Mouse (Mus musculus) embryonic facial prominence, embryonic 13.5 days (tissue): Measurements from ENCODE around the gene Nrbf2. TPM values are rescaled to one million over a fixed set of nuclear protein-coding genes. Genes with fewer than 3 reads are reported as not detected.

Source experiments
- ATAC-seq: fragments of 200-750 bp; cut with Nextera tagmentation; 2 replicates; pipeline ENCODE4 v1.8.0; 2017; ENCODE audit warnings: low read depth; ENCODE audit not compliant: insufficient number of reproducible peaks, insufficient read depth, low FRiP score, low TSS enrichment
- H3K27ac ChIP-seq: fragments of 300-500 bp; sonication (generic); 2 replicates; pipeline ENCODE4 v1.5.1; 2015; ENCODE audit warnings: moderate library complexity, mild to moderate bottlenecking, inconsistent platforms
- H3K27me3 ChIP-seq: fragments of 300-500 bp; sonication (generic); 2 replicates; pipeline ENCODE4 v1.6.1; 2015; ENCODE audit warnings: mild to moderate bottlenecking, inconsistent platforms
- H3K36me3 ChIP-seq: fragments of 300-500 bp; sonication (generic); 2 replicates; pipeline ENCODE4 v1.6.1; 2015; ENCODE audit warnings: mild to moderate bottlenecking, inconsistent platforms
- H3K4me1 ChIP-seq: fragments of 300-500 bp; sonication (generic); 2 replicates; pipeline ENCODE4 v1.6.1; 2015; ENCODE audit warnings: inconsistent platforms
- H3K4me2 ChIP-seq: fragments of 300-500 bp; sonication (generic); 2 replicates; pipeline ENCODE4 v1.6.1; 2015; ENCODE audit warnings: moderate library complexity, mild to moderate bottlenecking, inconsistent platforms
- H3K4me3 ChIP-seq: fragments of 300-500 bp; sonication (generic); 2 replicates; pipeline ENCODE4 v1.5.1; 2015; ENCODE audit warnings: mild to moderate bottlenecking, inconsistent platforms
- H3K9ac ChIP-seq: fragments of 300-500 bp; sonication (generic); 2 replicates; pipeline ENCODE4 v1.6.1; 2015; ENCODE audit warnings: mild to moderate bottlenecking, inconsistent platforms
- H3K9me3 ChIP-seq: fragments of 300-500 bp; sonication (generic); 2 replicates; pipeline ENCODE4 v1.6.1; 2016; ENCODE audit warnings: inconsistent platforms
- WGBS: fragments of 180-500 bp; shearing (Covaris S2); methylation state at CpG from one replicate; pipeline ENCODE4 v1.1.7; 2015; ENCODE audit warnings: mixed read lengths; 5-methylcytosine and 5-hydroxymethylcytosine counted together
- polyA plus RNA-seq: library from polyadenylated mRNA; unstranded; fragments of >200 nt; fragmentation: Nextera tagmentation; extraction: Ambion mirVana; gene quantifications from 2 replicates; pipeline ENCODE4 v1.2.1, GENCODE M21; 2015

Nrbf2 gene
- polyA plus RNA-seq, 1 experiment from 2014 or later: 38.9 TPM

GRCm38 (mm10) chr10:67290622-67291021 is 5.5 kb upstream of the Nrbf2 start:
- WGBS: 65% methylated on average over 4 of the region's 4 CpGs
- Histone ChIP-seq H3K27ac (no peak overlapping the region), H3K9me3 (no peaks in the 10 kb centered on the region), H3K4me1 (no peaks in the 10 kb centered on the region), H3K36me3 (no peaks in the 10 kb centered on the region), H3K4me3 (no peak overlapping the region), H3K27me3 (no peaks in the 10 kb centered on the region), H3K4me2 (no peak overlapping the region), H3K9ac (no peak overlapping the region)
- ATAC-seq: no peak

DNA sequence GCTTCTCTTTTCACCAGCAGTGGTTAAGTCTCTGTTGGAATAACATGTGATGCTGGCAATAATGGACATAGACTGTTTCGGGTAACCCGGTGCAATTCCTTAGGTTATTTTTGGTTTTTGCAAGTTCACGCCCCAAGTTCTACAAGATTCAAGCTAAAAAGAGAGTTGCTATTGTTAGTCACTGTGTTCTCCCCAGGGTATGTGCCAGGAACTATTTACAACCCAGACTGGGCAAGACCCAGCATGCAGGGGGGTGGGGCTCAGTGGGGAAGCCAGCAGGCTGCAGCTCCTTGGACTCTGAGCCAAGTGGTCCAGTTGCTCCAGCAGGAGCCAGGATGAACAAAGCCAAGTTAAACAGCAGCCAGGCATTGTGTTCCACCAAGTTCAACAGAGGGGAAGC is 2.8 kb upstream of the Nrbf2 start:
- Histone ChIP-seq H3K9me3 (no peaks in the 10 kb centered on the region), H3K27ac (no peak overlapping the region), H3K27me3 (no peaks in the 10 kb centered on the region), H3K36me3 (no peaks in the 10 kb centered on the region), H3K4me2 (no peak overlapping the region), H3K4me1 (peaks cover 12% of the 10 kb centered on the region), H3K9ac (no peak overlapping the region), H3K4me3 (no peak overlapping the region)
- 63% methylated on average over 3 of the region's 3 CpGs for WGBS
- ATAC-seq: no peak

DNA sequence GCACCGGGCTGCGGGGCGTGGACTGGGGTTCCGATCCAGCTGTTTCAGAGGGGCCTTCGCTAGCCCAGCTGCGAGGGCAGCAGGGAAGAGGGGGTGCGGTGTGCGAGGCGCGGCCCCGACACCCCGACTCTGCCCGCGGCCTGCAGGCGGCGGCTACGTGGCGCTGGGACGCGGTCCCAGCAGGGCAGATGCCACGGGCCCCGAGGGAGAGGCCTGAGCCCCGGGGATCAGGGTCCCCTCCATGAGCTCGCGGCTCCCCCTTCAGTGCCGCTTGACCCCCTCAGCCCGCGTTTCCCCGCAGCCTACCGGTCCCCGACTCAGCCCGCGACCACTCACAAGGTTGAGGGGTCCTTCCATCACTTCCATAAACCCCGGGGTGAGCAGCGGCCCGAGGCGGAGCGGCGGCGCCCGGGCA is 337 bp downstream of the Nrbf2 start:
- H3K4me2 ChIP-seq: peak overlapping the region; percentile 82
- under 1% methylated on average over 26 of the region's 41 CpGs for WGBS
- no peaks in the 10 kb centered on the region for H3K27me3 ChIP-seq
- H3K36me3 ChIP-seq: no peaks in the 10 kb centered on the region
- H3K27ac ChIP-seq: peak overlapping the region; percentile 51
- no peaks in the 10 kb centered on the region for H3K9me3 ChIP-seq
- ATAC-seq: peak; percentile 21; the same call in 1 of the 2 replicates
- peak overlapping the region; percentile 97 for H3K4me3 ChIP-seq
- H3K4me1 ChIP-seq: peaks cover 12% of the 10 kb centered on the region
- peak overlapping the region; percentile 93 for H3K9ac ChIP-seq

- H3K9ac ChIP-seq: peak overlapping the region; percentile 93
- peak overlapping the region; percentile 97 for H3K4me3 ChIP-seq
- H3K4me2 ChIP-seq: peak overlapping the region; percentile 82
- ATAC-seq: no peak
- no peaks in the 10 kb centered on the region for H3K9me3 ChIP-seq
- peak overlapping the region; percentile 51 for H3K27ac ChIP-seq
- no peaks in the 10 kb centered on the region for H3K27me3 ChIP-seq
- no peaks in the 10 kb centered on the region for H3K36me3 ChIP-seq
- H3K4me1 ChIP-seq: peaks cover 12% of the 10 kb centered on the region
- WGBS: 4% methylated on average over 10 of the region's 10 CpGs
Measured at GRCm38 (mm10) chr10:67284311-67284710, 794 bp downstream of the Nrbf2 start.

DNA sequence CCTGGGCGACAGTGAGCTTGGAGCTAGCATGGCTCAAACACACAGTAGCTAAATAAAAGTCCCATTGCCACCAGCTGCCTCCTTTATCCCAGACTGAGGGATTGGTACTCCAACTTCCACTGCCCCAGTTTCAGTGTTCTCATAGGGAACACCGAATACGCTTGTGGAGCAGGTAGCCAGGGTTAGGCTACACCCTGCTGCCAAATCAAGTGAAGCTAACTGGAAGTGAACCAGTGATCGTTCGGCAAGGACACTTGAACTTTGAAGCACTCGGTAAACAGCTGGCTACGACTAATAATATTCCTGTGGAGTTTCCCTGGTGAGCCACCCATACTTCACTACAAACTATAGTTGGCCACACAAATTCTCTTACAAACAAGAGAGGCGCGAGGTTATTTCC is 1.6 kb downstream of the Nrbf2 start:
- no peak for ATAC-seq
- Histone ChIP-seq H3K4me3 (peak overlapping the region; percentile 97), H3K36me3 (no peaks in the 10 kb centered on the region), H3K9ac (peak overlapping the region; percentile 93), H3K4me1 (peaks cover 12% of the 10 kb centered on the region), H3K27ac (no peak overlapping the region), H3K4me2 (peak overlapping the region; percentile 82), H3K9me3 (no peaks in the 10 kb centered on the region), H3K27me3 (no peaks in the 10 kb centered on the region)
- WGBS: 90% methylated on average over 9 of the region's 9 CpGs

GRCm38 (mm10) chr10:67282531-67282930 is 2.6 kb downstream of the Nrbf2 start:
- H3K36me3 ChIP-seq: no peaks in the 10 kb centered on the region
- peaks cover 12% of the 10 kb centered on the region for H3K4me1 ChIP-seq
- H3K4me3 ChIP-seq: no peak overlapping the region
- H3K27ac ChIP-seq: no peak overlapping the region
- H3K9ac ChIP-seq: no peak overlapping the region
- no peaks in the 10 kb centered on the region for H3K27me3 ChIP-seq
- no peak overlapping the region for H3K4me2 ChIP-seq
- 68% methylated on average over 2 of the region's 2 CpGs for WGBS
- ATAC-seq: no peak
- no peaks in the 10 kb centered on the region for H3K9me3 ChIP-seq

GRCm38 (mm10) chr10:67281852-67282251 is 3.3 kb downstream of the Nrbf2 start:
- H3K4me1 ChIP-seq: peaks cover 12% of the 10 kb centered on the region
- no peak overlapping the region for H3K4me2 ChIP-seq
- H3K27me3 ChIP-seq: no peaks in the 10 kb centered on the region
- H3K9me3 ChIP-seq: no peaks in the 10 kb centered on the region
- no peaks in the 10 kb centered on the region for H3K36me3 ChIP-seq
- no peak overlapping the region for H3K27ac ChIP-seq
- no peak overlapping the region for H3K9ac ChIP-seq
- ATAC-seq: no peak
- 79% methylated on average over 8 of the region's 8 CpGs for WGBS
- no peak overlapping the region for H3K4me3 ChIP-seq

DNA sequence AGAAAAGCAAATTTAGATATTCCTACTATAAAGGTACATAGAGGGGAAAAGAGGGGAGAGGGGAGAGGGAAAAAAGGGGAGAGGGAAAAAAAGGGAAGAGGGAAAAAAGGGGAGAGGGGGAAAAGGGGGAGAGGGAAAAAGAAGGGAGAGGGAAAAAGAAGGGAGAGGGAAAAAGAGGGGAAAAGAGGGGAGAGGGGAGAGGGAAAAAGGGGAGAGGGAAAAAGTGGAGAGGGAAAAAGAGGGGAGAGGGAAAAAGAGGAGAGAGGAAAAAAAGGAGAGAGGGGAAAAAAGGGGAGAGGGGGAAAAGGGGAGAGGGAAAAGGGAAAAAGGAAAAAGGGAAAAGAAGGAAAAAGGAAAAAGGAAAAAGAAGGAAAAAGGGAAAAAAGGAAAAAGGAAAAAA is 9.2 kb downstream of the Nrbf2 start:
- no peak overlapping the region for H3K27ac ChIP-seq
- no peaks in the 10 kb centered on the region for H3K27me3 ChIP-seq
- no peaks in the 10 kb centered on the region for H3K4me1 ChIP-seq
- no peaks in the 10 kb centered on the region for H3K9me3 ChIP-seq
- no peak overlapping the region for H3K4me3 ChIP-seq
- H3K4me2 ChIP-seq: no peak overlapping the region
- H3K36me3 ChIP-seq: peaks cover 30% of the 10 kb centered on the region
- ATAC-seq: no peak
- no peak overlapping the region for H3K9ac ChIP-seq

- Histone ChIP-seq H3K4me1 (no peaks in the 10 kb centered on the region), H3K4me2 (no peak overlapping the region), H3K9me3 (no peaks in the 10 kb centered on the region), H3K27me3 (no peaks in the 10 kb centered on the region), H3K9ac (no peak overlapping the region), H3K27ac (no peak overlapping the region), H3K4me3 (no peak overlapping the region), H3K36me3 (peaks cover 37% of the 10 kb centered on the region)
- no peak for ATAC-seq
- WGBS: 64% methylated on average over 1 of the region's 1 CpGs
Measured at GRCm38 (mm10) chr10:67264852-67265251, 20.3 kb downstream of the Nrbf2 start.

DNA sequence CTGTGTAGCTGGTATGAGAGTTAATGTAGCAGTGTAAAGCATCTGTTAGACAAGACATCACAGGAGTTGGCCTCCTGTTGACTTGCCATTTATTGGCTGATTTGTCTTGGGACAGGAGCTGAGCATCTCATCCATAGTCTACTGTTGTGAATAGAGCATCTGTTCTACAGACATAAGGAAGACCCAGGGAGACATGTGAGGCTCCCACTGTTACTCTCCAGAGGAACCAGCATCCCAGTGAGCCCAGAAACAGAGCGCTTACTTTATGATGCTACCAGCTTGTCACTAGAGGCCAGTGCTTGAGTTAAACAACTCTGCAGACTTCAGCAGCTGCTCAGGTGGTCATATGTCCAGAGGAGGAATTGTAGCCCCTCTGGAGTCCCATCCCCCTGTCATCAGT is 32.0 kb downstream of the Nrbf2 start:
- H3K4me1 ChIP-seq: no peaks in the 10 kb centered on the region
- H3K9me3 ChIP-seq: no peaks in the 10 kb centered on the region
- WGBS: 89% methylated on average over 1 of the region's 1 CpGs
- no peak overlapping the region for H3K4me3 ChIP-seq
- H3K9ac ChIP-seq: no peak overlapping the region
- H3K27me3 ChIP-seq: no peaks in the 10 kb centered on the region
- H3K36me3 ChIP-seq: peaks cover 70% of the 10 kb centered on the region
- H3K4me2 ChIP-seq: no peak overlapping the region
- H3K27ac ChIP-seq: no peak overlapping the region
- no peak for ATAC-seq

GRCm38 (mm10) chr10:67252353-67252752 is 32.8 kb downstream of the Nrbf2 start:
- Histone ChIP-seq H3K36me3 (peaks cover 72% of the 10 kb centered on the region), H3K4me3 (no peak overlapping the region), H3K4me1 (no peaks in the 10 kb centered on the region), H3K4me2 (no peak overlapping the region), H3K9ac (no peak overlapping the region), H3K27ac (no peak overlapping the region), H3K27me3 (no peaks in the 10 kb centered on the region), H3K9me3 (no peaks in the 10 kb centered on the region)
- 88% methylated on average over 5 of the region's 5 CpGs for WGBS
- no peak for ATAC-seq

DNA sequence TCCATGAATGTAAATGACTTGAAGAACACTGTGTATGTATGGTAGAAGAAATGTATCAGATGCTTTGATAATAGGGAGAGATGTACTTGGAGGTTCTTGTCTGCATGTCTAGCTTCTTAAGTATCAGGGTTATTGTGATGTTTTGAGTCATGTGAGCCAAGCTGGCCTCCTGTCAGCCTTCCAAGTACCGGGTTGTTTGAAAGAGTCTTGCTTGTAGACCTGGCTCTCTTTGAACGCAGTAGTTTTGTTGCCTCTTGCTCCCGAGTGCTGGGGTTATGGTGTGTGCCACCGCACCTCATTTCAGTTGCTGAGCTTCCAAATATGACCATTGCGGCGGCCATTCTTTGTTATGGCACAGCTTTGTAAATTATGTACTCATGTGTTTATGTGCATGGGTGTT is 34.3 kb downstream of the Nrbf2 start:
- Histone ChIP-seq H3K27ac (no peak overlapping the region), H3K9me3 (no peaks in the 10 kb centered on the region), H3K4me2 (no peak overlapping the region), H3K4me3 (no peak overlapping the region), H3K27me3 (no peaks in the 10 kb centered on the region), H3K4me1 (no peaks in the 10 kb centered on the region), H3K9ac (no peak overlapping the region), H3K36me3 (peaks cover 74% of the 10 kb centered on the region)
- WGBS: 89% methylated on average over 6 of the region's 6 CpGs
- ATAC-seq: no peak

DNA sequence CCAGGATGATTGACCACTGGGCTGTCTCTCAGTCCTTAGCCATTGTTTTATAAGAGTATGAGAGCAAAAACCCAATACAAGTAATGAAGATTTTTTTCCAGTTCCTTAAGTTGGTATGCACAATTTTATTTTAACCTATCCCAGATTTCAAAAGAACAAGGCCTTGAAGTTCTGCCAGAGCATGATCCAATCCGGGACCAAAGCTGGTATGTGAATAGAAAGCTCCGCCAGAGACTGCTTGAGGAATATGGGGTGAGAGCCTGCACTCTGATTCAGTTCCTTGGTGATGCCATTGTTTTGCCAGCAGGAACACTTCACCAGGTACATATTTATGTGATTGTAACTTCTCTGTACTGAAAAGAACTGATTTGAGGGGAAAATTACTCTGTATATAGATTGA is 35.6 kb downstream of the Nrbf2 start:
- no peak for ATAC-seq
- H3K27me3 ChIP-seq: no peaks in the 10 kb centered on the region
- H3K36me3 ChIP-seq: peaks cover 73% of the 10 kb centered on the region
- no peaks in the 10 kb centered on the region for H3K9me3 ChIP-seq
- H3K4me3 ChIP-seq: no peak overlapping the region
- H3K9ac ChIP-seq: no peak overlapping the region
- no peaks in the 10 kb centered on the region for H3K4me1 ChIP-seq
- WGBS: 71% methylated on average over 2 of the region's 2 CpGs
- H3K27ac ChIP-seq: no peak overlapping the region
- no peak overlapping the region for H3K4me2 ChIP-seq
